Mouse (Mus musculus) lung, embryonic 16.5 days (tissue): Measurements from ENCODE around the gene Eps15. TPM values are rescaled to one million over a fixed set of nuclear protein-coding genes. Genes with fewer than 3 reads are reported as not detected.

Experiments
- ATAC-seq: fragments of 200-750 bp; cut with Nextera tagmentation; 2 replicates; pipeline ENCODE4 v1.8.0; 2017; ENCODE audit warnings: low read depth, mild to moderate bottlenecking, moderate library complexity
- H3K27ac ChIP-seq: fragments of 300-500 bp; sonication (generic); 2 replicates; pipeline ENCODE4 v1.5.1; 2014; ENCODE audit warnings: mild to moderate bottlenecking, control low read depth, low read length
- H3K27me3 ChIP-seq: fragments of 300-500 bp; sonication (generic); 2 replicates; pipeline ENCODE4 v1.6.1; 2014; ENCODE audit warnings: low read depth, low read length, mixed read lengths; ENCODE audit not compliant: control insufficient read depth, insufficient read depth
- H3K36me3 ChIP-seq: fragments of 300-500 bp; sonication (generic); 2 replicates; pipeline ENCODE4 v1.6.1; 2014; ENCODE audit warnings: low read length; ENCODE audit not compliant: control insufficient read depth, insufficient read depth
- H3K4me1 ChIP-seq: fragments of 300-500 bp; sonication (generic); replicated peaks from 2 replicates; pipeline ENCODE4 v1.6.1; 2014; ENCODE audit warnings: low read length, mixed read lengths; ENCODE audit not compliant: control insufficient read depth, insufficient read depth
- H3K4me2 ChIP-seq: fragments of 300-500 bp; sonication (generic); 2 replicates; pipeline ENCODE4 v1.6.1; 2014; ENCODE audit warnings: low read depth, low read length, control low read depth
- H3K4me3 ChIP-seq: fragments of 300-500 bp; sonication (generic); 2 replicates; pipeline ENCODE4 v1.5.1; 2014; ENCODE audit warnings: mild to moderate bottlenecking, low read length, control low read depth
- H3K9ac ChIP-seq: fragments of 300-500 bp; sonication (generic); 2 replicates; pipeline ENCODE4 v1.6.1; 2014; ENCODE audit warnings: low read length, control low read depth
- H3K9me3 ChIP-seq: fragments of 300-500 bp; sonication (generic); 2 replicates; pipeline ENCODE4 v1.6.1; 2016; ENCODE audit warnings: low read length; ENCODE audit not compliant: control insufficient read depth
- WGBS: fragments of 180-500 bp; shearing (Covaris S2); extraction: QIAGEN DNeasy Blood & Tissue Kit; methylation state at CpG from one replicate; pipeline ENCODE4 v1.1.7; 2014; 5-methylcytosine and 5-hydroxymethylcytosine counted together
- polyA plus RNA-seq: library from polyadenylated mRNA; unstranded; fragments of >200 nt; fragmentation: Nextera tagmentation; extraction: Ambion mirVana; gene quantifications from 2 replicates; pipeline ENCODE4 v1.2.1, GENCODE M21; 2015

Eps15 gene
- polyA plus RNA-seq, 1 experiment from 2014 or later = 47.8 TPM

DNA sequence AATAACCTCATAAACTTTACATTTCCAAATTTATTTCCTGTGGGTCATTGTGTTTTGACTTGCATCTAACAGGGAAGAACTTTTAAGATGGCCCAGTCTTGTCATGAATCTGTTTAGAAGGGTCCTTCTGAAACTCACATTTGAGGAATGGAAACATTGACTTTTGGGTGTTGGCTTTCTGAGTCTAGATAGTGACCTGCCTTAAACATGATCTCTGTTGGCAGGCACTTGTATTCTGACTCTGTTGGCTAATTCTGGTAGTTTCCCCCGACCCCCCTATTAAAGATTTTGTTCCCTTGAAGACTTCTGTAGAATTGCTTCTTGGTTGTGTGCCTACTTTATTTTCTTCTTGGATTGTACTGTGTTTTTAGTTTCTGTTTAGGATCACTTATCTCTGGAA, 1.9 kb downstream of the Eps15 start:
- H3K4me2 ChIP-seq = peak overlapping the region; percentile 36

DNA sequence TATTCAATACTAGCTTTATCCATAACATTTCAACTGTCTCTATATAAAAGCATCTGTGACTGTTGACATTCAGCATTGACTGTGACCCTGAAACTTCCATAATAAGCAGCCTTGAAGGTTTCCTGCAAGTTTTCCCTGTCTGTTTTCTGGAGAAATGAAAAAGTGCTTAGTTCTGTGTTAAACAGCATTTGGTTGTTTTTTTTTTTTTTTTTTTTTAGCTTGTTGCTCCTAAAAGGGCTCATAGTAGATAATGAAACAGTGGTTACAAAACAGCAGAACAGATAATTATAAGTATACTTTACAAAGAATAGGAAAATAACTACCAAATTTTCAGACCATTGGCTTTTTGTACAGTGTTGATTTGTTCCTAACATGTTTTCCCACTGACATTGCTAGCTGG, 14.6 kb downstream of the Eps15 start:
- Histone ChIP-seq H3K9me3 (no peaks in the 10 kb centered on the region), H3K27ac (no peak overlapping the region)

More for the DNA sequence above, 1.9 kb downstream of the Eps15 start:
- Histone ChIP-seq H3K27me3 (no peaks in the 10 kb centered on the region), H3K4me1 (peaks cover 18% of the 10 kb centered on the region), H3K9ac (no peak overlapping the region), H3K4me3 (no peak overlapping the region), H3K36me3 (no peaks in the 10 kb centered on the region), H3K27ac (no peak overlapping the region), H3K9me3 (no peaks in the 10 kb centered on the region)
- WGBS = 82% methylated on average over 1 of the region's 1 CpGs
- ATAC-seq = no peak

GRCm38 (mm10) chr4:109296510-109296909, 16.4 kb downstream of the Eps15 start:
- Histone ChIP-seq H3K27ac (no peak overlapping the region), H3K4me3 (no peak overlapping the region), H3K4me1 (no peaks in the 10 kb centered on the region), H3K9ac (no peak overlapping the region), H3K36me3 (no peaks in the 10 kb centered on the region), H3K27me3 (no peaks in the 10 kb centered on the region), H3K4me2 (no peak overlapping the region), H3K9me3 (no peaks in the 10 kb centered on the region)
- ATAC-seq = no peak
- 65% methylated on average over 2 of the region's 2 CpGs for WGBS

More for the DNA sequence above, 14.6 kb downstream of the Eps15 start:
- Histone ChIP-seq H3K27me3 (no peaks in the 10 kb centered on the region), H3K4me2 (no peak overlapping the region), H3K36me3 (no peaks in the 10 kb centered on the region), H3K4me1 (no peaks in the 10 kb centered on the region), H3K9ac (no peak overlapping the region), H3K4me3 (no peak overlapping the region)
- ATAC-seq = no peak

DNA sequence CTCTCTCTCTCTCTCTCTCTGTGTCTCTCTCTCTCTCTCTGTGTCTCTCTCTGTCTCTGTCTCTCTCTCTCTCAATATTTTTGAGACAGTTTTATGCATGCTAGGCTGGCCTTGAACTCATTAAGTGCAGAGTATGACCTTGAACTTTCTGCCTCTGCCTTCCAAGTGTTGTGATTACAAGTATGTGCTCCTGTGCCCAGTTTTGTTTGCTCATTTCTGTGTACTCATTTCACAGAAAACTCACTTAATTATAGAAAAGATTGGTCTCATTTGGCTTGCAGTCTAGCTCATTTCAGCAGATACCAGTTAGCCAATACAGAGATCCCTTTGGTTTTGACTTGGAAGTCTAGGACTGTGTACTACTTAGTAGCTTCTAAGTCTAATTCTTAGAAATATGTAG, 19.1 kb downstream of the Eps15 start:
- H3K9ac ChIP-seq = no peak overlapping the region
- H3K4me1 ChIP-seq = no peaks in the 10 kb centered on the region
- no peak overlapping the region for H3K4me2 ChIP-seq
- no peak overlapping the region for H3K27ac ChIP-seq
- H3K27me3 ChIP-seq = no peaks in the 10 kb centered on the region
- no peaks in the 10 kb centered on the region for H3K36me3 ChIP-seq
- no peak overlapping the region for H3K4me3 ChIP-seq
- no peak for ATAC-seq
- H3K9me3 ChIP-seq = no peaks in the 10 kb centered on the region

DNA sequence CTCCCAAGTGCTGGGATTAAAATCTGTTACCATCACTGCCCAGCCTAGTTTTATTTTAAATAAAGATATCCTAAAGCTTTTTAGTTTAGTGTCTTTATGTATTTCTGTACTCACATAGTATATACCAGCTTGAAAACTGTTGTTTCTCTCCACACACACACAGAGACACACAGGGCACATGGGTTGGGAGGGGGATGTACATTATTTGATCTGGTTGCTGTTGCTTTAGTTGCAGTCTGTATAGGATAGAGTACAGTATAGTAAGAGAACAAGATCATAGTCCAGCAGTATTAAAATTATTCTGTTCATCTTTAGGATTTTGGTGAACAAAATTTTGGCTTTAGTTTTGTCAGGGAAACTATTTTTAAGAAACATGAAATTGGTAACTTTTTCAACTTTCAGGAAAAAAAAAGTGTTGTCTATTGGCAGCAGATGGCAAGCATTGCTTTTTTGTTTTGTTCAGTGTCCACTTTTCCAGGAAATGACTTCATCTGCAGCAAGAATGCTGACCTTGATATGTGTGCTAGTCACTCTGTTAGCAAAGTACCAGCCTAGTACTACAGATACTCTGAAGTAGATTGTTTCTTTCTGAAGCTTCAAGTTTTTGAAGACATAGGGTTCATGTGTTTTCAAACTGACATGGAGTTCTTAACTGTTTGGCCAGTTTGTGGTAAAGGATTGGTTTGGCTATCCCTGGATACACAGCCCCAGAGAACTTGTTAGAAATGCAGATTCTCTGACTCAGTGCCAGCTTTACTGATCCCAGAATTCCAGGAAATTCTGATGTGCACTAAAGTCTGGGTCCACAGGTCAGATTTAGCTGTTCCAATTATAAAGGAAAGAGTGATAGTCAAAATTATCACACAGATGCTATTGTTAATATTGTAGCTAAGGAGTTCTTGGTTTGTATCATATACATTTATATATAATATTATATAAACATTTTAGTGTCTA, 37.1 kb downstream of the Eps15 start:
- Histone ChIP-seq H3K27ac (no peak overlapping the region), H3K27me3 (no peaks in the 10 kb centered on the region), H3K9me3 (no peaks in the 10 kb centered on the region), H3K4me2 (no peak overlapping the region), H3K4me1 (no peaks in the 10 kb centered on the region), H3K36me3 (peaks cover 6% of the 10 kb centered on the region; the same call in 1 of the 2 replicates), H3K4me3 (no peak overlapping the region), H3K9ac (no peak overlapping the region)
- no peak for ATAC-seq

DNA sequence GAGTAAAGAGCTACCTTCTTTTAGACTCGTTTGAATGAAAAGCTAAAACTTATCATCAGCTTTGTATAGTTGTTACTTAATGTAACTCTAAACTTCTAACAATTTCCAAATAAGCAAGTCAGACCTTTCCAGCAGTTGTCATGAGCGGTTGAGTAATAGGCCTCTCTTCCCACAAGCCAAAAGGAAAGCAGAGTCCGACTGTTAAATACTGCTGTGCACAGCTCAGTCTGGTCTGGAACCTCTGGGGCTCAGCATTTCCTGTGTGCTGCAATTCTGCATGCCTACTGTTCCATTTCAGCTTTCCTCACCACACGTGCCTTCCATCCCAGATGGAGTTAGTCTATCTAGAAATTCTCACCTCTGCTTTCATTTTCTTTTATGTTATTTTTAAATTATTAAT, 56.7 kb downstream of the Eps15 start:
- H3K4me3 ChIP-seq = no peak overlapping the region
- no peak overlapping the region for H3K9ac ChIP-seq
- H3K9me3 ChIP-seq = no peaks in the 10 kb centered on the region
- H3K36me3 ChIP-seq = peaks cover 7% of the 10 kb centered on the region
- H3K4me2 ChIP-seq = no peak overlapping the region
- 0 out of 2 replicates have a peak, but pooled peaks have one; percentile 43 for ATAC-seq
- 71% methylated on average over 4 of the region's 4 CpGs for WGBS
- H3K27me3 ChIP-seq = no peaks in the 10 kb centered on the region
- no peak overlapping the region for H3K27ac ChIP-seq
- no peaks in the 10 kb centered on the region for H3K4me1 ChIP-seq

GRCm38 (mm10) chr4:109341222-109341621, 61.2 kb downstream of the Eps15 start:
- H3K9me3 ChIP-seq = no peaks in the 10 kb centered on the region
- no peak overlapping the region for H3K27ac ChIP-seq
- H3K27me3 ChIP-seq = no peaks in the 10 kb centered on the region
- H3K9ac ChIP-seq = no peak overlapping the region
- 49% methylated on average over 1 of the region's 1 CpGs for WGBS
- H3K4me2 ChIP-seq = no peak overlapping the region
- no peaks in the 10 kb centered on the region for H3K4me1 ChIP-seq
- H3K36me3 ChIP-seq = no peaks in the 10 kb centered on the region; the same call in 1 of the 2 replicates
- no peak overlapping the region for H3K4me3 ChIP-seq
- no peak for ATAC-seq

DNA sequence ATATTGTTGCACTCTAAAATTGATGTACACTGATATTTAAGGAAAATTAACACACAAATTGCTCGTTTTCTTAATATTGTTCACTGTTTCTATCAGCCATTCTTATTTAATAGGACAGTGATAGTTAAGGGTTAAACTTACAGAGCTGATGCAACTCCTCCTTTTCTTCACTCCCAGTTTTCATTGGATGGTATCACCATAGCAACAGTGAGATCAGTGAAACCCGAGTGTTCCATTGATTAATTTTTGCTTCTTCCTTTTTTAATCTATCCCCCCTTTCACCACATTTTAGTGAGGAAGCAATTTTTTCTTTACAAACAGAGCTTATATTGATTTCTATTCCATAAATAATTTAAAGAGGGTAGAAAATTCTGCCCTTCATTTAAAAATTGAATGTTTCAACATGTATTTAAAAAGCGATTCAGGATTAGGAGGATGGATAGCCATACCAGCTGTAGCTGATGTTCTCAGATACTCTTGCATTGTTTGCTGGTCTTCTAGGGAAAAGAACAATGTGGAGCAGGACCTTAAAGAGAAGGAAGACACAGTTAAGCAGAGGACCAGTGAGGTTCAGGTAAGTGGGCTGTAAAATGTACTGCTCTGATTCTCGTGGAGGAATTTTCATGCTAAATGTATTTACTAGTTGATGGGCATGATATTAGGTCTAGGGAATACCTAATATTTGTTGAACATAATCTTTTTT, 62.9 kb downstream of the Eps15 start:
- H3K9me3 ChIP-seq = no peaks in the 10 kb centered on the region
- H3K4me2 ChIP-seq = no peak overlapping the region
- no peak overlapping the region for H3K9ac ChIP-seq
- no peak for ATAC-seq
- no peaks in the 10 kb centered on the region for H3K27me3 ChIP-seq
- no peak overlapping the region for H3K4me3 ChIP-seq
- H3K36me3 ChIP-seq = no peaks in the 10 kb centered on the region; the same call in 1 of the 2 replicates
- WGBS = 46% methylated on average over 4 of the region's 4 CpGs
- no peaks in the 10 kb centered on the region for H3K4me1 ChIP-seq
- no peak overlapping the region for H3K27ac ChIP-seq

DNA sequence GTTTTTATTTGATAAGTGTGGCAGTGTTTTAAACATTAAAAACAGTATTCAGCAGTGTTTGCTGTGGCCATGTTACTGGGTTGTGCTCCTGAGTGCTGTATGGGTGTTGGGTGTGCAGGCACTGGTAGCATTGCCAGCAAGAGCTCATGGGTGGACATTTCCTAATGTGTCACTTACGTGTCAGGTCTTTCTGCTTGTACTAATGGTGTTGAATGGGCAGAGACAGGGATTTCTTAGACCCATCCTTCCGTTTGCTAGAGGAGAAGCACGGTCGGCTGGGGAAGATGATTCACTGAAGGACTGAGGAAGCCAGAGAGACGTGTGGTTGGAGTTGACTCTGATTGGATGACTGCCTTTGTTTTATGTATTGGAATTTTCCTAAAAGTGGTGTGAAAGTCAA, 63.8 kb downstream of the Eps15 start:
- Histone ChIP-seq H3K9ac (no peak overlapping the region), H3K36me3 (no peaks in the 10 kb centered on the region; the same call in 1 of the 2 replicates), H3K27ac (no peak overlapping the region), H3K9me3 (no peaks in the 10 kb centered on the region), H3K4me2 (no peak overlapping the region), H3K27me3 (no peaks in the 10 kb centered on the region), H3K4me3 (no peak overlapping the region), H3K4me1 (no peaks in the 10 kb centered on the region)
- WGBS = 71% methylated on average over 5 of the region's 5 CpGs
- no peak for ATAC-seq
